Mouse (Mus musculus): ENCODE measurements around the gene Rspry1. TPM values are rescaled to one million over a fixed set of nuclear protein-coding genes. Genes with fewer than 3 reads are reported as not detected.

Gene Rspry1
- polyA plus RNA-seq (2015; fragmentation: Nextera tagmentation; extraction: Ambion mirVana) = 18.1 and 20.3 TPM in 2 replicates

DNA sequence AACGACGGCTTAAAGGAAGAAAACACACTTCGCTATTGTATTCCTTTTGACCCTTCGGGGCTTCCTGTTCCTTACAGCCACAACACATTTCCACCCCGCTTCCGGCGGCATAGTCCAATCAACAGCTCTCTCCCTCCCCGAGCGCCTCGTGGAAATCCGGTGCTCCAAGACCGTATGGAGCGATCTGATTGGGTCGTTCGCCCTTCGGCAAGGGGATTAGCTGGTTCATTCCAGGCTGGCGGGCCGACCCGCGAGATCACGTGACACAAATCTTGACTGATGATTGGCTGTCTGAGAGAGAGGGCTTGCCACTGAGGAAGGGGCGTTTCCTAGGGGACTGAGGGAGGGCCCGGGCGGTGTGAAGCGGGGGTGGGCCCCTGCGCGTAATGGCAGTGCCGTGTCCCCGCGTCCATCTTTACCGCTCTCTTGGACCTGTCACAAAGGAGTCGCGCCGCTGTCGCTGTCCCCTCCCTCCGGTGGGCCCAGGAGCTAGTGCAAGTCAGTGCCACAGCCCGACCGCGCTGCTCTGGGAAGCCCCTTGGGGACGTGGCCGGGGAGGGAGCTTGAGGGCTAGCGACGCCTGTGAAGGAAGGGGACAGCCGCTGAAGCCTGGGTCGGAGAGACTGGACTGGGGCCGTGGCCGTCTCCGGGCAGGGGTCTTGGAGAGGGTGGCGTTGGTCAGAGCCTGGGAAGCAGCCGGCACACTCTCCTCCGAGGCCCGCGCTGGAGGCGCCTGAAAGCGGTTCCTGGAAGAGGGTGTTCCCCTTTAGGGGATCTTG lies at the start of gene Rspry1, which contains the start of gene Fam192a:
TSS of gene Rspry1 (plus strand) at position 331 of the 779 bp plus-strand sequence.
TSS of gene Fam192a (minus strand) at position 391 of the 779 bp plus-strand sequence.
- WGBS (ENCODE audit: insufficient replicate concordance) = under 1% methylated on average over 55 of the region's 55 CpGs
- ATAC-seq (ENCODE audit: low read depth) = peak; percentile 98
- H3K36me3 ChIP-seq = no peaks in the 10 kb centered on the region
- peak within 1 kb of the TSS; percentile 91 for H3K4me2 ChIP-seq
- H3K4me1 ChIP-seq (replicated peaks) = peaks cover 41% of the 10 kb centered on the region
- peak within 1 kb of the TSS; percentile 81 for H3K27ac ChIP-seq
- DNase-seq = peak; percentile 100
- H3K9ac ChIP-seq = peak within 1 kb of the TSS; percentile 95
- no peaks in the 10 kb centered on the region for H3K27me3 ChIP-seq
- H3K9me3 ChIP-seq (replicated peaks) = no peaks in the 10 kb centered on the region
- peak within 1 kb of the TSS; percentile 87 for H3K4me3 ChIP-seq (replicated peaks)

DNA sequence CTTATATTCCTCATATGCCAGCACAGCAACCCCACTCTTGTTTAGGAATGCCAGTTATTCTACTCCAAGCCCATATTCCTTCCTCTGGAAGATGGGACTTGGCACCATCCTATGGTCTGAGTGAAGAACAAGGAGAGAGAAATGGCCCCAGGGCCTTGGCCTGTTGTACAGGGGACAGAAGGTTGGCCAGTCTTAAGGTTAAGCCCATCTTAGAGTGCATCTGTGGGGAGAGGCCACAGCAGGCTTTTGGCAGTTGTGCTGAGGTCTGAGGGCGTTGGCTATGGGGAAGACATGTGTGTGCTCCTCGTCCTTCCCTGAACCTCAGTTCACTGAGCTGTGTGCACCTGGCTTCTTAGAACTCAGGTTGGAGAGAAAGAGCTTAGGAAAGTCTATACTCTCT lies 49.0 kb upstream of the Rspry1 start:
- DNase-seq (no peak), ATAC-seq (ENCODE audit: low read depth) (no peak)
- H3K4me2 ChIP-seq = no peak overlapping the region
- no peaks in the 10 kb centered on the region for H3K36me3 ChIP-seq
- H3K9ac ChIP-seq = no peak overlapping the region
- H3K27ac ChIP-seq = no peak overlapping the region
- H3K9me3 ChIP-seq (replicated peaks) = no peaks in the 10 kb centered on the region
- H3K4me3 ChIP-seq (replicated peaks) = no peak overlapping the region
- H3K4me1 ChIP-seq (replicated peaks) = no peaks in the 10 kb centered on the region
- WGBS (ENCODE audit: insufficient replicate concordance) = 50% methylated on average over 2 of the region's 2 CpGs
- no peaks in the 10 kb centered on the region for H3K27me3 ChIP-seq

DNA sequence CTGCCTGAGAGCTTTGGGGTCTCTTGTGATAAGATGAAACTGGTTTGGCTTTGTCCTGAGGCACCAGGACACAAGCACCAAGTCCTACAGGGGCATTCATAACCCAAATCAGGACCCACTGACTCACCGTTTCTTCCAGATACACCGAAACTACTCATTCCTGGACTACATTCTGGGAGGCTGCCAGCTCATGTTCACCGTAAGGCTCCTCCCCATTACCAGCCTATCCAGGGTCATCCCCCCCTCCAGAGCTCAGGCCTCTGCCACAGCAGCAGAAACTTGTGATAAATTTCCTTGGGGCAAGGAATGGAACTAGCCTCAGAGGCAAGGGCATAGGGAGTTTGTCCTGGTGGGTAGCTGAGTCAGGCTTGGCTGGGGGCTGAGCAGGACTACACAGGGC lies 44.5 kb upstream of the Rspry1 start:
- H3K9me3 ChIP-seq (replicated peaks) = no peaks in the 10 kb centered on the region
- ATAC-seq (ENCODE audit: low read depth) (no peak), DNase-seq (no peak)
- no peak overlapping the region for H3K4me2 ChIP-seq
- no peaks in the 10 kb centered on the region for H3K36me3 ChIP-seq
- H3K27me3 ChIP-seq = no peaks in the 10 kb centered on the region
- H3K4me1 ChIP-seq (replicated peaks) = no peaks in the 10 kb centered on the region
- 78% methylated on average over 3 of the region's 3 CpGs for WGBS (ENCODE audit: insufficient replicate concordance)
- no peak overlapping the region for H3K9ac ChIP-seq
- no peak overlapping the region for H3K4me3 ChIP-seq (replicated peaks)
- no peak overlapping the region for H3K27ac ChIP-seq

DNA sequence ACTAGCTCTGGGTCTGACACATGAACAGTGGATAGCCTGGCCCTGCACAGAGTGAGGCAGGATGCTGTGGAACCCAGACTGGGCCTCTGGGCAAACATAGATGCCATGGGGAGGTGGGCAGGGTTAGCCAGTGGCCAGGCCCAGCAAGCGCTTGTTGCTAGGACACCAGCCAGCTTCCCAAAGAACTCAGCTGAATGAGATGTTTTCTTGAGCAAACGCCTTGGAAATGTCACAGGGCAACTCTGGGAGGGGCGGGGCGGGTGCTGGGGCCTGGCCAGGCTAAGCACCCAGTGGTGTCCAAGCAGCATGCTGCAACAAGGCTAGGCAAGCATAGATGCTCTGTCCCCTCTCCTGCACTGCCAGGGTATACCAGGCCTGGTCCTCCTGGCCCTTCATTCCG lies 40.5 kb upstream of the Rspry1 start:
- H3K27me3 ChIP-seq = 0 out of 2 replicates have a peak, but pooled peaks cover 2% of the 10 kb centered on the region
- no peaks in the 10 kb centered on the region for H3K36me3 ChIP-seq
- H3K27ac ChIP-seq = no peak overlapping the region
- H3K9ac ChIP-seq = no peak overlapping the region
- no peaks in the 10 kb centered on the region for H3K4me1 ChIP-seq (replicated peaks)
- no peak for DNase-seq
- H3K9me3 ChIP-seq (replicated peaks) = no peaks in the 10 kb centered on the region
- 55% methylated on average over 5 of the region's 5 CpGs for WGBS (ENCODE audit: insufficient replicate concordance)
- no peak overlapping the region for H3K4me2 ChIP-seq
- no peak for ATAC-seq (ENCODE audit: low read depth)
- H3K4me3 ChIP-seq (replicated peaks) = no peak overlapping the region

DNA sequence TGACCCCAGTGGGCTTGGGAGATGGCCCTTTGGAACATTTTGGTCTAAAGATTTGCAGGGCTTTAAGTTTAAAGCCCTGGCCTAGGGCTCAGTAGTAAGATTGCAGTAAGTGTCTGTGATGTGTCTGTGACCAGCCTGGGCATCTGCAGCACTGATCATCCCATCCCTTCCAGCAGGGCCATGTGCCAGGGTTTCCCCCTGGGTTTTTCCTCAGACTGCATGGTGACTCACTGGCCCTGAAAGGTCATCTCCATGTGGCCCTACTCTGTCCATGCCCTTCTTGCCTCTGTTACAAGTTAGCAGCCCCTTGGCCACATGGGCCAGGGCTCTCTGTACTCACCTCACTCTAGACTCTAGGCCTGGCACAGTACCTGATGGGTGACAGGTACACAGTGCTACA lies 37.3 kb upstream of the Rspry1 start:
- no peaks in the 10 kb centered on the region for H3K36me3 ChIP-seq
- no peaks in the 10 kb centered on the region for H3K4me1 ChIP-seq (replicated peaks)
- H3K4me2 ChIP-seq = no peak overlapping the region
- no peaks in the 10 kb centered on the region for H3K9me3 ChIP-seq (replicated peaks)
- no peak overlapping the region for H3K27ac ChIP-seq
- 0 out of 2 replicates have a peak, but pooled peaks cover 2% of the 10 kb centered on the region for H3K27me3 ChIP-seq
- DNase-seq (no peak), ATAC-seq (ENCODE audit: low read depth) (no peak)
- no peak overlapping the region for H3K9ac ChIP-seq
- H3K4me3 ChIP-seq (replicated peaks) = no peak overlapping the region

DNA sequence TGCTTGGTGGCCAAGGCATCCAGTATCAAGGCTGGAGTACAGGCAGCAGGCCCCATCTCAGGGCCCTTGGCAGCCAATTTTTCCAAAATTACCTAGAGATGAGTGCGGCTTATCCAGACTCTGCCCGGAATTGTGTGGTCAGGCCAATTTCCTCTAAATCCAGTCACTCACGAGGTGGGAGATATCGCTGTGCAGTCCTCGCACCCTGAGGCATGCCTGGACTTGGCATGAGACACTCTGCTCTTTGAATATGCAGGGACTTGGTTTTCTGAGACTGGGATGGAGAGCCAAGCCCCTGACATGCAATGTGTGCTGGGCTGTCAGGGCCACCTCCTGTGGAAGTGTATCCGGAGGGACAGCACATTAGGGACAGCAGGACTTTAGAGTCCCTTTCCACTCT lies 35.7 kb upstream of the Rspry1 start:
- H3K27me3 ChIP-seq = 0 out of 2 replicates have a peak, but pooled peaks cover 2% of the 10 kb centered on the region
- WGBS (ENCODE audit: insufficient replicate concordance) = 68% methylated on average over 6 of the region's 6 CpGs

DNA sequence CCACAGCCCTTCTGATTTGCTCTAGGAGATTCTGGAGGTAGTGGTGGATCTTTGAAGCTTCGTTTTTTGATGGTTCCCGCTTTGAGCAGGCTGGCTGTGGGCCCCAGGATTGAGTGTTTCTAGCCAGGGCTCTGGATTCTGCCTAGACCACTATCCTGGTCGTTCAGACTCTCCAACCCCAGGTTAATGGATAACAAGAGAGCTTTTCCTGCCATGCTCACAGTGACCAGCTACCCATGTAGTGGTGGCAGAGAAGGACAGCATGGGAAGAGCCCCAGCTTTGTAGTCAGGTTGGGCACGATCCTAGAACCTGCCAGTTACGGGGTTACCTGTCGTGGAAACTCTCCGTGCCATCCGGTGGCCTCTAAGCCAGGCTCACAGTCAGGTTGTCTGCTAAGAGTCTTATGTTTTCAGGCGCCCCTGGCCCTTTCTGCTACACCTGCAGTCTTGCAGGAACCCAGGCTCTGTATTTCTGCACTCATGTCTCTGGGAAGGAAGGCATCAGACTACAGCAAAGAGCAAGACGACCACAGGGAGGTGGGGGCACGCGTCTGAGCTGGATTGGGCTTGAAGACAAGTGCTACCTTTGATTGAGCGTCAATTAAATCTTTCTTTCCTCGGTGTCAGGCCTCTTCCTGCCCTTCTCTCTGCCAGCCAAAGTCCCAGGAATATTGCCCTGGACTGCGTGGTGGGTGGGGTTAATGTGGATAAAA lies 35.1 kb upstream of the Rspry1 start:
- H3K27me3 ChIP-seq = 0 out of 2 replicates have a peak, but pooled peaks cover 2% of the 10 kb centered on the region
- ATAC-seq (ENCODE audit: low read depth) = 0 out of 2 replicates have a peak, but pooled peaks have one; percentile 34
- no peaks in the 10 kb centered on the region for H3K36me3 ChIP-seq
- no peaks in the 10 kb centered on the region for H3K4me1 ChIP-seq (replicated peaks)
- H3K9me3 ChIP-seq (replicated peaks) = no peaks in the 10 kb centered on the region
- no peak overlapping the region for H3K27ac ChIP-seq
- DNase-seq = no peak
- no peak overlapping the region for H3K4me2 ChIP-seq
- H3K9ac ChIP-seq = no peak overlapping the region
- H3K4me3 ChIP-seq (replicated peaks) = no peak overlapping the region
- WGBS (ENCODE audit: insufficient replicate concordance) = 57% methylated on average over 15 of the region's 15 CpGs

More for the DNA sequence above, 35.7 kb upstream of the Rspry1 start:
- Histone ChIP-seq H3K4me1 (replicated peaks) (no peaks in the 10 kb centered on the region), H3K4me3 (replicated peaks) (no peak overlapping the region), H3K4me2 (no peak overlapping the region), H3K9me3 (replicated peaks) (no peaks in the 10 kb centered on the region), H3K9ac (no peak overlapping the region), H3K27ac (peak overlapping the region; percentile 29; the same call in 1 of the 2 replicates), H3K36me3 (no peaks in the 10 kb centered on the region)
- DNase-seq = no peak
- no peak for ATAC-seq (ENCODE audit: low read depth)

DNA sequence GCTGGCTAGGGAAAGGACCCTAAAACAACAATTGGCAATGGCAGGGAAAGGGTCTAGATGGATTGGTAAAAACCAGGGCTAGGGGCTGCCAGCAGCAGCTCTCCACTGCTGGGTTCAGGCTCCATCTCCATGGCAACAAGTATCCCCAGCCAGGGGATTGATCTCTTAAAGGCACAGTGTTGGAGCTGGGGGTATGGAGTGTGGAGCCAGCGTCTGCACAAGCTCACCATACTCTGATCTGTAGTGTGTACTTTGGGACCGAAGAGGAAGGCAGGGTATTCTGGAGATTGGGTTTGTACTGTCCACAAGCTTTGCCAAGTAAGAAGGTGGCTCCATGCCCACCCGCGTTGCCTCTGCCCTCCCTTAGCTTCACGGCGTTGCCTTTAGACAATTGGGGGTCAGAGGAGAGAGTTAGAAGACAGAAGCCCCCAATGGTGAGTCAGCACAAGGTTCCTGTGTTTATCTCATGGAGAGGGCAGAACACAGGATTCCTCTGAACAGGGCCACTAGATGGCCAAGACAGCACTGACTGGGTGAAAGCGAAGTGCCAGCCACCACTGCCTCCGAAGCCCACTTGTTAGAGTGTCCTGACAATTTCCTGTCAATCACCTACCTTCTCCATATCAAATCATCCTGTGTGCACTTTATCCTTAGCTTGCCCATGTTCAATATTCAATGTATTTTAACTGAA lies 34.4 kb upstream of the Rspry1 start:
- Histone ChIP-seq H3K36me3 (no peaks in the 10 kb centered on the region), H3K9me3 (replicated peaks) (no peaks in the 10 kb centered on the region), H3K4me2 (no peak overlapping the region), H3K27ac (no peak overlapping the region), H3K4me1 (replicated peaks) (no peaks in the 10 kb centered on the region), H3K9ac (no peak overlapping the region), H3K27me3 (0 out of 2 replicates have a peak, but pooled peaks cover 2% of the 10 kb centered on the region), H3K4me3 (replicated peaks) (no peak overlapping the region)
- 67% methylated on average over 8 of the region's 8 CpGs for WGBS (ENCODE audit: insufficient replicate concordance)
- no peak for DNase-seq
- no peak for ATAC-seq (ENCODE audit: low read depth)

DNA sequence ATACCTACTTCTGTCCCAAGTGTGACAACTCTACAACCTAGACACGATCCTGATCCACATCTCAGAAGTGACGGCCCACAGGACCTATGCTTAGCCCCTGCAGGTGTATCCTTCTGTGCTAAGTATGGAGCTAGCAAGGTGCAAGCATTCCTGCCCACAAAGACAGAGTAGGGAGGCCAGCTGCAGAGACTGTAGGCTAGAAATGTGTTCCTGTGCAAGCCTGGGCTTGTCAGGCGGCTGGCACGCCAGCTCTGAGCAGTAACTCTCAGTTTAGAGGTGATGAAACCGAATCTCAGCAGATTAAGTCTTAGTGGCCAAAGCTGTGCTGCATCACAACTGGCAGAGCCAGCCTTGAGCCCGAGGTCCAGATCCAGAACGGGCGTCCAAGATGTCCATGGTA lies 33.6 kb upstream of the Rspry1 start:
- no peaks in the 10 kb centered on the region for H3K27me3 ChIP-seq
- ATAC-seq (ENCODE audit: low read depth) = no peak
- no peaks in the 10 kb centered on the region for H3K9me3 ChIP-seq (replicated peaks)
- no peak overlapping the region for H3K27ac ChIP-seq
- no peak overlapping the region for H3K4me2 ChIP-seq
- no peaks in the 10 kb centered on the region for H3K4me1 ChIP-seq (replicated peaks)
- H3K36me3 ChIP-seq = no peaks in the 10 kb centered on the region
- H3K9ac ChIP-seq = no peak overlapping the region
- DNase-seq = no peak
- WGBS (ENCODE audit: insufficient replicate concordance) = 64% methylated on average over 8 of the region's 8 CpGs
- no peak overlapping the region for H3K4me3 ChIP-seq (replicated peaks)

DNA sequence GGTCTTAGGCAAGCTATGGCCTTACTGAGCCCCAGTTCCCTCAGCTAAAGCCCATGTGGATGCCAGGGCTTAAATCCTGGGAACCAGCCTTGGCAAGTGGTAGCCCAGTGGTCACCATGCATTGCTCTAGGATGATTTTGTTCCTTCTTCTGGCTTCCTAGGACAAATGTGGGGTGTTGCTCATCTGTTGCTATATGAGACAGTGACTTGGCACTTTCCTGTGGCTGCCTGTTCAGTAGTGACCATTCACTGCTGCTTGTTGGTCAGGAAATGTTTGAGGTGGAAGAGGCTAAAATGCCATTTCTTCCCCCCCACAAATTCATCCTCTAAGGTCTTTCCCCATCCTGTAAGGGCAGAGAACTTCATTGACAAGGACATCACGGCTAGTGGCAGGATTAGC lies 32.3 kb upstream of the Rspry1 start:
- no peak overlapping the region for H3K4me3 ChIP-seq (replicated peaks)
- H3K9ac ChIP-seq = no peak overlapping the region
- WGBS (ENCODE audit: insufficient replicate concordance) = 62% methylated on average over 1 of the region's 1 CpGs
- no peaks in the 10 kb centered on the region for H3K4me1 ChIP-seq (replicated peaks)
- ATAC-seq (ENCODE audit: low read depth) (no peak), DNase-seq (no peak)
- H3K27me3 ChIP-seq = no peaks in the 10 kb centered on the region
- no peak overlapping the region for H3K27ac ChIP-seq
- H3K4me2 ChIP-seq = no peak overlapping the region
- no peaks in the 10 kb centered on the region for H3K9me3 ChIP-seq (replicated peaks)
- H3K36me3 ChIP-seq = peaks cover 10% of the 10 kb centered on the region

DNA sequence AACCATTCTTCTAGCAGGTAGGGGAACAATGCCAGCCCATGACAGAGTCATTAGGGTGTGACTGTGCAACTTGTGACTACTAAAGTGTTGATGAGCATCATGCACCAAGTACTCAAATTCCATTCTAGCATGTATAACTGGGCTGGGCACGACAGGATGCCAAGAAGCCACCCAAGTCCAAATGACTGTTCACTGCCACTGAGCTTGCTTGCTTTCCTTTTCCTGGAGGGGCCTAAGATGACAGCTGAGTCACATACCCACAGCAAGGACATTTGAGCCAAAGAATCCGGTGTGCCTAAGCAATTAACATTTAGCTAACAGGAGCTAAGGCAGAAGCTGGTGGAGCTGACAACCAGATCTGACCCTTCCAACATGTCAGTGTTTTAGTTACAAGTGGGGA lies 29.8 kb upstream of the Rspry1 start:
- no peak overlapping the region for H3K4me3 ChIP-seq (replicated peaks)
- peaks cover 35% of the 10 kb centered on the region for H3K36me3 ChIP-seq
- no peaks in the 10 kb centered on the region for H3K4me1 ChIP-seq (replicated peaks)
- ATAC-seq (ENCODE audit: low read depth) (no peak), DNase-seq (no peak)
- no peak overlapping the region for H3K4me2 ChIP-seq
- WGBS (ENCODE audit: insufficient replicate concordance) = 71% methylated on average over 2 of the region's 2 CpGs
- no peaks in the 10 kb centered on the region for H3K27me3 ChIP-seq
- no peaks in the 10 kb centered on the region for H3K9me3 ChIP-seq (replicated peaks)
- no peak overlapping the region for H3K9ac ChIP-seq
- no peak overlapping the region for H3K27ac ChIP-seq

Data from liver, embryonic 13.5 days (tissue).